Mouse (Mus musculus) ES-Bruce4 (cell line): Measurements from ENCODE around the gene Narf. TPM values are rescaled to one million over a fixed set of nuclear protein-coding genes. Genes with fewer than 3 reads are reported as not detected.

Experiments used
- H3K27ac ChIP-seq: 2 replicates; pipeline ENCODE4 v1.5.1; 2012; ENCODE audit warnings: low read length, inconsistent platforms; ENCODE audit not compliant: insufficient read depth
- H3K27me3 ChIP-seq: 2 replicates; pipeline ENCODE4 v1.6.1; 2012; ENCODE audit warnings: mild to moderate bottlenecking, low read length, inconsistent platforms; ENCODE audit not compliant: control insufficient read depth, poor library complexity, insufficient read depth, severe bottlenecking
- H3K36me3 ChIP-seq: 2 replicates; pipeline ENCODE4 v1.6.1; 2012; ENCODE audit warnings: inconsistent platforms, mild to moderate bottlenecking, low read length, moderate library complexity; ENCODE audit not compliant: control insufficient read depth, poor library complexity, insufficient read depth, severe bottlenecking
- H3K4me1 ChIP-seq: one replicate; pipeline ENCODE4 v1.8.1; 2011; ENCODE audit warnings: low read length; ENCODE audit not compliant: control insufficient read depth, insufficient read depth
- H3K4me3 ChIP-seq: 2 replicates; pipeline ENCODE4 v1.5.1; 2011; ENCODE audit warnings: low read depth, mild to moderate bottlenecking, low read length
- H3K9ac ChIP-seq: 2 replicates; pipeline ENCODE4 v1.6.1; 2012; ENCODE audit warnings: low read depth, mild to moderate bottlenecking, inconsistent platforms; ENCODE audit not compliant: poor library complexity, severe bottlenecking
- H3K9me3 ChIP-seq: replicated peaks from 2 replicates; pipeline ENCODE4 v1.6.1; 2012; ENCODE audit warnings: mild to moderate bottlenecking, low read length, inconsistent platforms; ENCODE audit not compliant: control insufficient read depth, poor library complexity, insufficient read depth, severe bottlenecking
- CTCF ChIP-seq: IDR thresholded peaks from one replicate; pipeline ENCODE4 v1.8.1; 2011; ENCODE audit warnings: low read depth, low read length
- EP300 ChIP-seq: IDR thresholded peaks from 2 replicates; pipeline ENCODE4 v1.6.1; 2011; ENCODE audit warnings: low read depth, low read length; ENCODE audit not compliant: insufficient read depth
- POLR2A ChIP-seq: IDR thresholded peaks from one replicate; pipeline ENCODE4 v1.8.1; 2011; ENCODE audit warnings: low read length; ENCODE audit not compliant: insufficient read depth
- polyA plus RNA-seq: library from polyadenylated mRNA; stranded (reverse); fragments of >200 nt; gene quantifications from 2 replicates; pipeline ENCODE4 v1.2.4, GENCODE M21; 2011; ENCODE audit warnings: low read depth; ENCODE audit not compliant: missing spikeins, insufficient read depth, insufficient read length

Narf gene
- polyA plus RNA-seq = 16.0 and 20.3 TPM in 2 replicates

DNA sequence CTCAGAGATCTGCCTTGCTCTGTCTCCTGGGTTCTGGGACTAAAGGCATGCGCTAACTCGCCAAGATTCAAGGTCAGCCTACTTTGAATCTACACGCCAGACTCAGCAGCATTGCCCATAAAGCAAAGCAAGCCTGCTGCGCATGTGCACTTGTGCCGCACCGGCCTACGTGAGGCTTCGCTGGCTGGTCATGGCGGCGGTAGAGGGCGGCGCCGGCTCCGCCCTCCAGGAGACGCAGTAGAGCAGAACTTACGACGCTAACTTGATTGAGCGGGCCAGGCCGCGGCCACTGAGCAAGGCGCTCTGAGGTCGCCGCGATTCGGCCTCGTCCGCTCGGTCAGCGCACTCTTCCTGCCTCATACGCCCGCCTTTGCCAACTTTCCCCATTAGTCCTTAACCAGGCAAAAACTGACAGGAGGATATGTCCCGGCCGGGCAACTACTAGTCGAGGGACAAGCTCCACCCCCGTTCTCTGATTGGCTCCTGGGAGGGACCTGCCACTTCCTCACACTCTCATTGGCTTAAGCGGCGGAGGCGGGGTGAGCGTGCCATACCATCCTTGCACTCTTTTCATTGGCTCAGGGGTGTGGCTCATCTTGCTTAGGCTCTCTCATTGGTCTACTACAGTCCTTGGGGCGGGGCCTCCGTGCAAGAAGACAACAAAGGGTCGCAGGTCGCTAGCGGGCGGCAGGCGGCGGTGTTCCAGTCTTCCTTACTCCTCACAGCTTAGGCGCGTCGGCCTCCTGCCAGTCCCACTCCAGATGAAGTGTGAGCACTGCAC lies at the start of gene Narf:
TSS of gene Narf (plus strand) at position 690 of the 781 bp plus-strand sequence.
- peak; percentile 67 for TF ChIP-seq POLR2A
- TF ChIP-seq EP300 = peak; percentile 69; the same call in 1 of the 2 replicates
- TF ChIP-seq CTCF = peak; percentile 54
- no peaks in the 10 kb centered on the region for H3K4me1 ChIP-seq
- peak within 1 kb of the TSS; percentile 81 for H3K27ac ChIP-seq
- H3K27me3 ChIP-seq = no peaks in the 10 kb centered on the region
- peak within 1 kb of the TSS; percentile 88 for H3K4me3 ChIP-seq
- peak within 1 kb of the TSS; percentile 37 for H3K9ac ChIP-seq
- H3K9me3 ChIP-seq = no peaks in the 10 kb centered on the region
- H3K36me3 ChIP-seq = no peaks in the 10 kb centered on the region

GRCm38 (mm10) chr11:121189681-121190080 lies 47.4 kb upstream of the Narf start:
- H3K4me1 ChIP-seq = no peaks in the 10 kb centered on the region
- H3K27ac ChIP-seq = no peak overlapping the region
- no peak overlapping the region for H3K9ac ChIP-seq
- no peak overlapping the region for H3K4me3 ChIP-seq
- no peaks in the 10 kb centered on the region for H3K27me3 ChIP-seq
- TF ChIP-seq POLR2A (no peak), CTCF (no peak), EP300 (no peak)
- H3K9me3 ChIP-seq = no peaks in the 10 kb centered on the region
- no peaks in the 10 kb centered on the region for H3K36me3 ChIP-seq

DNA sequence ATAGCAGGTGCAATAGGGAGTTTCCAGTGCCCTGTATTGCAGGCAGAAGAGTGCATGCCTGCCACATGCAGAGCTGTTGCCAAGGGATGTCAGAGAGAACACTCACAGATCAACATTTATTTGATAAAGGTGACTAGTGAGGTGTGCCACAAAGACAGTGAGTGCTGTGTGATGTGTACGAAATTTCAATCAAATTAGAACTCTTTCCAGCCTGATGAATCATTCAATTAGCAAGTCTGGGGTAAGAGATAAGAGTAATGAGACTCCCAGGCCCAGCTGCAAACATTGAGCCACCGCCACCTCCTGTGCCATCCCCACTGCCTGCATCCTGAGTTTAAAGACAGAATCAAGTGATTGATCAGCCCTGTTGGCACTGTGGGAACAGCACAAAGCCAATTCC lies 44.3 kb upstream of the Narf start:
- Histone ChIP-seq H3K36me3 (no peaks in the 10 kb centered on the region), H3K4me3 (no peak overlapping the region), H3K27ac (no peak overlapping the region), H3K27me3 (no peaks in the 10 kb centered on the region), H3K4me1 (no peaks in the 10 kb centered on the region), H3K9ac (no peak overlapping the region), H3K9me3 (no peaks in the 10 kb centered on the region)
- TF ChIP-seq POLR2A (no peak), CTCF (no peak), EP300 (no peak)

DNA sequence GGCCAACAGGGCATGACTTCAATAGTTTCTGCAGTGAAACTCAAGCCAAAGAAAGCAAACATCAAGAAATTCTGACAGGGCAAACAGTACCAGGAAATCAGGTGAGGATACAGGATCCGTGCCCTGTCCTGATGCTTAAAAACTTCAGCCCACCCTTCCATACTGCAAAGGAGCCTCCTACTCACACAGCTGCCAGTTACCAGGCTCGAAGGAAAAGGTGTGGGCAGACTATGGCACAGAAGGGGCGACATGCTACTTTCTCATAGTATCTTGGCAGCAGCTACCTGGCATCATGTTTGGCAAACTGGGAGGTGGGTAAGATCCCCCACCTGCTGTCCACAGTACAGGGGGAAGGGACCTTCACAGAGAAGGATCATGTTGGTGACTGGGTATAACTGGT lies 43.6 kb upstream of the Narf start:
- TF ChIP-seq POLR2A (no peak), CTCF (no peak), EP300 (no peak)
- Histone ChIP-seq H3K36me3 (no peaks in the 10 kb centered on the region), H3K4me1 (no peaks in the 10 kb centered on the region), H3K27me3 (no peaks in the 10 kb centered on the region), H3K9ac (no peak overlapping the region), H3K4me3 (no peak overlapping the region), H3K9me3 (no peaks in the 10 kb centered on the region), H3K27ac (no peak overlapping the region)

- Histone ChIP-seq H3K27ac (no peak overlapping the region), H3K4me1 (no peaks in the 10 kb centered on the region), H3K4me3 (no peak overlapping the region), H3K9me3 (no peaks in the 10 kb centered on the region), H3K36me3 (no peaks in the 10 kb centered on the region), H3K9ac (no peak overlapping the region), H3K27me3 (no peaks in the 10 kb centered on the region)
- TF ChIP-seq EP300 = no peak
- TF ChIP-seq CTCF = no peak
- TF ChIP-seq POLR2A = no peak
Observed at GRCm38 (mm10) chr11:121198622-121199021, 38.4 kb upstream of the Narf start.

DNA sequence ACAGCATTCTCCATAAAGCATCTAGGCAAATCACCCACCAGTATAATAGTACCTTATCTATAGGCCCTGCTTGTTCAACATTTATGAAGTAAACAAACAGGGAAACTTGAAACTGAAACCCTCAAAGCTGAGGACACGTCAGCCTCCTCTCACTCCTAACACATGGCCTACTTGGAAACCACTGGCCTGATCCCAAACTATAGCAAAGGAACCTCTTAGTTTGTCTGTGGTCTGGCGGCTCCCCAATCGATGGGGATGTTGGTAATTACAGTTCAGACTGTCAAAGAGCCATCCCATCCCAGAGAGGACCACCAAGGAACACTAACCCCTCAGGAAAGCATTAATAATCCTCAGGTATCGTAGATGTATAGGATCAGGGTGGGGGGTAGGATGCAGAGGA lies 37.2 kb upstream of the Narf start:
- no peak overlapping the region for H3K4me3 ChIP-seq
- H3K27me3 ChIP-seq = no peaks in the 10 kb centered on the region
- no peaks in the 10 kb centered on the region for H3K36me3 ChIP-seq
- H3K4me1 ChIP-seq = no peaks in the 10 kb centered on the region
- H3K9ac ChIP-seq = no peak overlapping the region
- no peak overlapping the region for H3K27ac ChIP-seq
- no peaks in the 10 kb centered on the region for H3K9me3 ChIP-seq
- TF ChIP-seq EP300 = no peak
- no peak for TF ChIP-seq CTCF
- no peak for TF ChIP-seq POLR2A
